Mouse (Mus musculus): Measurements from ENCODE around the gene Retsat.

Retsat gene

DNA sequence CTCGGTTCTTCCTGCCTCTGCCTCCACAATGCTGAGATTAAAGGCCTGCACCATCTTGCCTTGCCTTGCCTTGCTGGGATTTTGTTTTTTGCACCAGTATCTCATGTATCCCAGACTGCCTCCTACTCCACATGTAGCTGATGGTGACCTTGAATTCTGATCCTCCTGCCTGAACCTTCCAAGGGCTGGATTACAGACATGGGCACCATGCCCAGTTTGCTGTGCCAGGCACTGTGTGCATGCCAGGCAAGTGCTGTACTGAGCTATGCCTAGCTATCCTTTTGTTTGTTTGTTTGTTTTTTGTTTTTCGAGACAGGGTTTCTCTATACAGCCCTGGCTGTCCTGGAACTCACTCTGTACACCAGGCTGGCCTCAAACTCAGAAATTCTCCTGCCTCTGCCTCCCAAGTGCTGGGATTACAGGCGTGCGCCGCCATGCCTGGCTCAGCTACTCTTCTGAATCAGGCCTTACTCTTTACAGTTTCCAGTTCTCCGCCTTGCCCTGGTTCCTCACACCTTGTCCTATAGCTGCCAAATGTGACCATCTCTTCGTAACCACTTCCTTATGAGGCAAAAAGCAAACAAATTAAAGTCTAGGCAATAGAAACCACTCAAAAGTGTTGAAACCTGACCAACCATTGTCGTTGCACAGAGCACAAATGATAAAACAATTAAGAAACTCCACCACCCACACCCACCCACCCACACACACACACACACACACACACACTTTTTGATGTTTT, 25.6 kb downstream of the Retsat start:
- DNase-seq (ENCODE audit: low read depth, low spot score) = no peak

GRCm38 (mm10) chr6:72626391-72626790, 28.1 kb downstream of the Retsat start:
- no peak for DNase-seq (ENCODE audit: low read depth, low spot score)

GRCm38 (mm10) chr6:72627276-72627675, 29.0 kb downstream of the Retsat start:
- no peak for DNase-seq (ENCODE audit: low read depth, low spot score)

DNA sequence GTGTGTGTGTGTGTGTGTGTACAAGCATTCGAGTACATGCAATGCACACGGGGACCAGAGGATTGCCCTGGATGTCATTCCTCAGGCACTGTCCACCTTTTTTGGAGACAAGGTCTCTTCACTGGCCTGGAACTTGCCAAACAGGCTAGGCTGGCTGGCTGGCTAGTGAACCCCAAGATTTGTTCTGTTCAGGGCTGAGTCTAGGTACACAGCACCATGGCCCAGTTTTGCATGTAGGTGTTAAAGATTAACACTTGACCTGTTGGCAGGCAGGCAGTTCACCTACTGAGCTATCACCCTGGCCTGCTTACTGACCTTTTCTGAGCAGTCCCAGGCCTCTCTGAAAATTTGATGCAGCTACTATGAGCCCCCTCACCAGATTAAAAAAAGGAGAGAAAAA, 32.1 kb downstream of the Retsat start:
- no peak for DNase-seq (ENCODE audit: low read depth, low spot score)

DNA sequence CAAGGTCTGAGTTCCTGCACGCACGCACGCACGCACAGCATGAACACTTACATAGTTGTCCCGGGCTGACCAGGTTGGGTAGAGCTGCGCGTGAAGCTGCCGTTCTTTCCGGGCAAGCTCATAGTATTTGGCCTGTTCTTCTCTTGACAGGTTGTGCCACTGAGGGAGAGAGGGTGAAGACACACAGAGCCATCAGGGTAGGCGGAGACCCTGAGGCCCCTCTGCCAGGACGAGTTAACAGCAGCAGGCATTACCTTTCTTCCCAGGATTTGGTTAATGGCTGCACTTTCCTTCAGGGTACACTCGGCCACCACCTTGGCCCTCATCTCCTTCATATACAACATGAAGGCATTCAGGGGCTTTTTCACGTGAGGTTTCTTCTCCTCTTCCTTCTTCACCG, 32.7 kb downstream of the Retsat start:
- no peak for DNase-seq (ENCODE audit: low read depth, low spot score)

DNA sequence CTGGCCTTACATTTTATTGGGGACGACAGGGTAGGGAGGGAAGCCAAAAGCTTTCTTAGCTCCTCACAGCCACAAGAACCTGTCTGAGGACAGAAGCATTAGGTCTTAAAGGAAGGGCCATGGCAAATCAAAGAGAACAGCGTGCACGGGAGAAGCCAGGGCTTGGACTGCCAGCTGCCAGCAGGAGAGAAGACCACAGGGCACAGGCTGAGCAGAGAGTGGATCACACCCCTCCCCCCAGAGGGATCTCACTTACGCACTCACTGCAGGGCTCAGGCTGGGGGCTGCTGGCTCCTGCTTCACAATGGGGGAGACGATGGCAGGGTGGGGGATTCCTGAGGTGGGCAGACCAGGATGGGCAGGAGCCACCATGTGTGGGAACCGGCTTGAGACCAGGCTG, 33.4 kb downstream of the Retsat start:
- DNase-seq (ENCODE audit: low read depth, low spot score) = no peak

- no peak for DNase-seq (ENCODE audit: low read depth, low spot score)
Measured at GRCm38 (mm10) chr6:72634311-72634710, 36.0 kb downstream of the Retsat start.

- DNase-seq (ENCODE audit: low read depth, low spot score) = no peak
Measured at GRCm38 (mm10) chr6:72635760-72636431, 37.6 kb downstream of the Retsat start.

DNA sequence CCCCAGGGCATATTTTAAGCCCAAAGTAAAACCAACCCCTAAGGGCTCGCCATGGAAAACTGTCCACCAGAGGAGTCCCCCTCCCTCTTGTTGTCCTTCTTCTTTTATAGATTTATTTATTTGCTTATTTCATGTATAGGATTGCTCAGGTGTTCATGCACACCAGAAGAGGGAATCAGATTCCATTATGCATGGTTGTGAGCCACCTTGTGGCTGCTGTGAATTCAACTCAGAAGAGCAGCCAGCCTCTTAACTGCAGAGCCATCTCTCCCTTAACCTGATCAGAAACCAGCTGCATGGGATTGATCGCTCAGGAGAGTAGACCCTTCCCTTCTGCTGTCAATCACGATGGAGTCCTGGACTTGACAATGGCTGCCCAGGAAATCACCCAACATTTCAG, 38.7 kb downstream of the Retsat start:
- no peak for DNase-seq (ENCODE audit: low read depth, low spot score)

DNA sequence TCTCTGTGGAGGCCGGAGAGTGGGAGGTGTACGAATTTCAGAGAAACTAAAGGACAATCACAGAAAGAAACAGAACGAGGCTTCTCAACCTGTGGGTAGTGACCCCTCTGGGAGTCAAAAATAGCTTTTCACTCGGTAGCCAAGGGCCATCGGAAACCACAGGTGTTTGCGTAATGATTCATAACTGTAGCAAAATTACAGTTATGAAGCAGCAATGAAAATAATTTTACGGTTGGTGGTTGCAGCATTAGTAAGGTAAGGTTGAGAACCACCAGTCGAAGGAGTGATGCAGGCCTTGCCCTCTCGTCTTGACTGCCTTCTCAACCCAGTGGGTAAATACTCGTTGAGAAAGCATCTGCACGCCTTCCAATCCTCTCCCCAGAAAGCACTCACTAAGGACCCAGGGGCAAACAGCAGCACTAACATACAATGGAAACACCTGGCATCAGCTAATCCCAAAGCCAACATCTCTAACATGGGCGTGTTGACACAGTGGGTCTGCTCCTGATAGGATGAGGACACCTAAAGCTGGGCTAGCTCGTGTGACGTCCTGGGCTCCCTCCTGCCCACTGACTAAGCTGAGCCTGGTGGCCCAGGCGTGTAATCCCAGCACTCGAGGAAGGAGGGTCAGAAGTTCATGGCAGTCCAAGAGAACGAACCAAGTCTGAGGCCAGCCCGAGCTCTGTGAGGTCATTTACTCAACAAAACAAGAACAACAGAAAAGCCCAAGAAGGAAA, 43.1 kb downstream of the Retsat start:
- DNase-seq (ENCODE audit: low read depth, low spot score) = no peak

GRCm38 (mm10) chr6:72644576-72644975, 46.3 kb downstream of the Retsat start:
- no peak for DNase-seq (ENCODE audit: low read depth, low spot score)

DNA sequence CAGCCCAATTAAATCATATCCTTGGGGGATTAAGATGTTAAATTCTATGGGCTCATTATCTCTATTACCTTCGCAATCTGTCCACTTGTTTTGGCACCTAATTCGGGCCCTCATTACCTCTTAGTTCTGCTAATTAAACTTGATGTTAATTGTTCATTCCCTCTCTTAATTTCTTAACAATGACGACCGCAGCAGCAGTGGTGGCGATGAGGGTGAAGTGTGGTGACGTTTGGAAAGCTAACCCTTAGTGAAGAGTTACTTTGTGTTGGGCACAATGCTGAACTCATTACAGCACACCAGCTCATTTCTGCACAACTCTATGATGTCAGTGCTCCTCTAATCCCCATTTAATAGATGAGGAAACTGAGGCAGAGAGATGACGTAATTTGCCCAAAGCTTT, 47.1 kb downstream of the Retsat start:
- no peak for DNase-seq (ENCODE audit: low read depth, low spot score)

- peak; percentile 20 for DNase-seq (ENCODE audit: low read depth, low spot score)
Measured at GRCm38 (mm10) chr6:72647383-72647820, 49.1 kb downstream of the Retsat start.

- DNase-seq (ENCODE audit: low read depth, low spot score) = no peak
Measured at GRCm38 (mm10) chr6:72648002-72648595, 49.8 kb downstream of the Retsat start.

DNA sequence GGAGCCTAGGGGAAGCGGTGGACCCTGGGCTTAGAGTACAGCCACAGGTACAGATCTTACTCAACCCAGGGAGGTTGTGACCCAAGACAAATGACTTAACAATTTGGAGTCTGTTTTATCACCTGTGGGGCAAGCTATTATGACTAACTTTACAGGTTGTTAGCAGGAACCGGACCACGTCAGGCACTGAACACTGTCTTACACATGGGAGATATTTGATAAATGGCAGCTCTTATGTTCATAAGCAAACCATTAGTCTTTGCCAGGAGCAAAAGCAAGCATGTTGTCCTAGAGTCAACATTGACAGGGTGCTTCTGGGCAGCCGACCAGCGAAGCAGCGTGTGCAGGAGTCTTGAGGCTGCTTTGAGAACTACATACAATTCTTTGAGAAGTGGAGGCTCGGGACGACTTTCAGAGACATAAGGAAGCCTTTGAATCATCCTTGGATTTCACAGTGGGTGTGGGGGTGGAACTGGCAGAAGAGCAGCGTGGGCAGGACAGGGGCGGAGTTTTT, 52.1 kb downstream of the Retsat start:
- no peak for DNase-seq (ENCODE audit: low read depth, low spot score)

DNA sequence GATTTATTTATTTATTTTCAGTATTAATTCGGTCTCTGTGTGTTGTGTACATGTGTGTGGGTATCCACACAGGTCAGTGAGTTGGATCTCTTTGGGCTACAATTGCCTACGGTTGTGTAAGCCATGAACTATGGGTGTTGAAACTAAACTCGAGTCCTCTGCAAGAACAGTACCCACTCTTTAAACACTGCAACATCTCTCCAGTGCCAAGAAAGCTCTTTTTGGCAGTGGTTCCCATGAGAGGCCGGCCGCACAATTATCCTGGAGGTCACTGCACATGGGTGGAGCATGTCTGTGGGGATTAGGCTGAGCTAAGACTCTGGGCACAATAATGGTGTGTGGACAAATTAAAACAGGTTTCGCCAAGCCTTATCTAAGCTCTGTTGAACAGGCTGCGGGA, 55.1 kb downstream of the Retsat start:
- DNase-seq (ENCODE audit: low read depth, low spot score) = no peak

GRCm38 (mm10) chr6:72654355-72654754, 56.1 kb downstream of the Retsat start:
- DNase-seq (ENCODE audit: low read depth, low spot score) = no peak

DNA sequence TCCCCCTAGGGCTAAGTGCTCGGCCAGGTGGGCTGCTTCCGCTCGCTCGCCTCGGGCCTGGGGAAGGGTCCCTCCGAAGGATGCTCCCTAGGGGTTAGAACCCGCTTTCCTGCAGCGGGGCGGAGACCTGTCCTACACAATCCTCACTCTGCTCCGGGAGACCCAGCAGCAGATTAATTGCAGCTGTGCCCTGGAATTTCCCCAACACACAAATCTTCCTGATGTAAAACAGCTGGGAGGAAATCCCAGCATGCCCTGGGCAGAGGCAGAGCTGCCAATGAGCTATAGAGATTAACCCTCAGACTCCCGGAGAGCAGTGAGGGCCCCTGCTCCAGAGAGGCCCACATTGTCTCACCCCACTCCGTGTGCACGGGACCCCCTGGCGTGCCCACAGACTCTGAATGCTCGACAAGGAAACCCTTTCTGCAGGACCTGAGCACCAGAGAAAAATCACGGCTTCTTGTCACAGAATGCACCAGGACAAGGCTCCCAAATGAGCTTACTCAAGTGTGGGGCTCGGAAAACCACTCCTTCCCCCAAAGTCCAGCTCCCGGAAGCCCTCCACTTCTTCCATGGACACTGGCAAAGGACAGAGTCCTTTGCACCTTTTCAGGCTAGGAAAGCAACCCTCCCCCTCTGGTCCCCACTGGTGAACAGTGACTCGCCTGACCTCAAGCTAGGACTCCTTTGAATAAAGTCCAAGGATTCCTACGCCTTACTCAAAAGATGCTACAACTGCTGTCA, 57.2 kb downstream of the Retsat start:
- DNase-seq (ENCODE audit: low read depth, low spot score) = no peak

DNA sequence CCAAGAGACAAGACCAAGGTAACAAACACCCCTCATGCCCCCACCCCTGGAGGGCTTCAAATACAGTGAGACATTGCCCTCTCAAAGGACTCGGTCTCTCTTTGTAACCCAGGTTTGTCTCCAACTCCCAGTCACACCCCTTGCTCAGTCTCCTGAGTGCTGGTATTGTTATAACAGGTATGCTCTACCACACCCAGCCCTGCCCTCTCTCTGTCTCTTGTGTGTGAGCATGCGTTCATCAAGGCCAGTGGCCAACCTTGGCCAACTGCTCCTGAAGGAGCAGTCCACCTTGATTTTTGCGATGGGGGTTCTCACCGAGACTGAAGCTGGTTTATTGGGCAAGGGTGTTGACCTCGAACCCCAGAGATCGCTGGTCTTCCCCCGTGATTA, 57.8 kb downstream of the Retsat start:
- no peak for DNase-seq (ENCODE audit: low read depth, low spot score)

DNA sequence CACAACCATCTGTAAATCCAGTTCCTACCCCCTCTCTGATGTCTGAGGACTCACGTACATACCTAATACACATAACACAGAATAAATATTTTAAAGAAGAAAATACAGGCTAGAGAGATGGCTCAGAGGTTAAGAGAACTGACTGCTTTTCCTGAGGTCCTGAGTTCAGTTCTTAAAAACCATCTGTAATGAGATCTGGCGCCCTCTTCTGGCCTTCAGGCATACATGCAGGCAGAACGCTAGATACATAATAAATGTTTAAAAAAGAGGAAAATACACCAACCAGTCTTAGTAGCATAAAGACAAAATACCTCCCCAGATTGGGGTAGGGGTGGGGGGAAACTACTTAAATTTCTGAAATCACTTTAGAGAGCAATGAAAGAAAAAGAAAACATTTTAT, 59.7 kb downstream of the Retsat start:
- DNase-seq (ENCODE audit: low read depth, low spot score) = peak; percentile 22
